Mouse (Mus musculus) retina, embryonic 14.5 days (tissue): ENCODE results near the gene Slc13a5.

Experiments
- DNase-seq: peaks from one replicate; pipeline ENCODE4 v3.0.0-alpha.2; 2015; ENCODE audit warnings: low spot score

Gene Slc13a5

GRCm38 (mm10) chr11:72205256-72205655, 61.8 kb downstream of the Slc13a5 start:
- DNase-seq = no peak

GRCm38 (mm10) chr11:72203440-72203839, 63.6 kb downstream of the Slc13a5 start:
- no peak for DNase-seq

- no peak for DNase-seq
Measured at GRCm38 (mm10) chr11:72196506-72196905, 70.5 kb downstream of the Slc13a5 start.

DNA sequence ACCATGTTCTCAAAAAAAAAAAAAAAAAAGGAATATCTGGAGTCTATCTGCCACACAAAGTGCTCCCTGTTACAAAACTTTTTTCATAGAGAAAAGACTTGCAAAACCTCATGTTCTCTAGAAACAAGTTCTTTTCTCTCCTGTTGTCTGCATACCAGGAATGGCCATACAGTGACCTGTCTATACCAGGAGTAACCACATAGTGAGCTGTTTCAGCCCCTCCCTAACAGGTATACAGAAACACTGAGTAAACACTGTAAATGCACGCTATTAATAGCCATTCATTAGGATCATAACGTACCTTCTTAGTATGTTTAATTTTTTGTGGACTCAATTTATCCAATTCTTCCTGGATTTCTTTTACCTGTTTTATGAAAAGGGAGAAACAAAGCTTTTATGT, 72.8 kb downstream of the Slc13a5 start:
- DNase-seq = no peak
